Mouse (Mus musculus) heart, embryonic 15.5 days (tissue): ENCODE data around the gene Rangrf. TPM values are rescaled to one million over a fixed set of nuclear protein-coding genes. Genes with fewer than 3 reads are reported as not detected.
"Not testable (repeated sequence)": the region's sequence is repeated elsewhere in the genome, so short reads cannot be mapped to it uniquely, and the experiment has no call there.

ENCODE experiments used
- ATAC-seq: fragments of 200-750 bp; cut with Nextera tagmentation; replicated peaks from 2 replicates; pipeline ENCODE4 v1.8.0; 2017; ENCODE audit warnings: low read depth, moderate TSS enrichment; ENCODE audit not compliant: insufficient number of reproducible peaks, insufficient read depth, low FRiP score
- H3K27ac ChIP-seq: fragments of 300-500 bp; sonication (generic); 2 replicates; pipeline ENCODE4 v1.5.1; 2015; ENCODE audit warnings: mild to moderate bottlenecking, inconsistent platforms
- H3K27me3 ChIP-seq: fragments of 300-500 bp; sonication (generic); 2 replicates; pipeline ENCODE4 v1.6.1; 2015; ENCODE audit warnings: inconsistent platforms
- H3K36me3 ChIP-seq: fragments of 300-500 bp; sonication (generic); 2 replicates; pipeline ENCODE4 v1.6.1; 2015; ENCODE audit warnings: mild to moderate bottlenecking, inconsistent platforms
- H3K4me1 ChIP-seq: fragments of 300-500 bp; sonication (generic); replicated peaks from 2 replicates; pipeline ENCODE4 v1.6.1; 2015; ENCODE audit warnings: inconsistent platforms
- H3K4me2 ChIP-seq: fragments of 300-500 bp; sonication (generic); 2 replicates; pipeline ENCODE4 v1.6.1; 2015; ENCODE audit warnings: inconsistent platforms, mild to moderate bottlenecking, moderate library complexity
- H3K4me3 ChIP-seq: fragments of 300-500 bp; sonication (generic); 2 replicates; pipeline ENCODE4 v1.5.1; 2015; ENCODE audit warnings: mild to moderate bottlenecking, inconsistent platforms
- H3K9ac ChIP-seq: fragments of 300-500 bp; sonication (generic); 2 replicates; pipeline ENCODE4 v1.6.1; 2015; ENCODE audit warnings: mild to moderate bottlenecking, inconsistent platforms
- H3K9me3 ChIP-seq: fragments of 300-500 bp; sonication (generic); replicated peaks from 2 replicates; pipeline ENCODE4 v1.6.1; 2016; ENCODE audit warnings: inconsistent platforms
- WGBS: fragments of 180-500 bp; shearing (Covaris S2); methylation state at CpG from one replicate; pipeline ENCODE4 v1.1.7; 2015; ENCODE audit warnings: mixed read lengths; 5-methylcytosine and 5-hydroxymethylcytosine counted together
- polyA plus RNA-seq: library from polyadenylated mRNA; unstranded; fragments of >200 nt; fragmentation: Nextera tagmentation; extraction: Ambion mirVana; gene quantifications from 2 replicates; pipeline ENCODE4 v1.2.1, GENCODE M21; 2015

Gene Rangrf
- 67.4 and 78.4 TPM in 2 replicates for polyA plus RNA-seq

DNA sequence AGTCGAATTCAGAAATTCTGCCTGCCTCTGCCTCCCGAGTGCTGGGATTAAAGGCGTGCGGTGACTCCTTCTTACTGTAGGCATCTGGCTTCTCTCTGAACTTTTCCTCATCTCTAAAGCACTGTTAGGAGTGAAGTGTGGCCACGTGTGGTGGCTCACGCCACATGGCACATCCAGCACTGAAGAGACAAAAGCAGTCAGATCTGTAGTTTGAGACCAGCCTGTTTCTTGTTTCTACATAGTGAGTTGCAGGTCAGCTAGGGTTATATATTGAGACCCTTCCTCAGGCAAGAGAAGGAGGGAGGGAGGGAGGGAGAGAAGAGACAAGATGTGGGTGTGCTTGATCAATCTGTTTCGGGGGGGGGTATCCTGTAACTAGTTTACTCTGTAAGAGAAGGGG lies at the start of gene Rangrf:
Rangrf (minus strand) TSS at position 101 of the 400 bp plus-strand sequence.
- no peak for ATAC-seq
- Histone ChIP-seq H3K4me1 (peaks cover 31% of the 10 kb centered on the region), H3K36me3 (no peaks in the 10 kb centered on the region), H3K9ac (peak within 1 kb of the TSS; percentile 56; the same call in 1 of the 2 replicates), H3K27ac (no peak within 1 kb of the TSS), H3K4me3 (peak within 1 kb of the TSS; percentile 57), H3K4me2 (peak within 1 kb of the TSS; percentile 79), H3K9me3 (no peaks in the 10 kb centered on the region), H3K27me3 (no peaks in the 10 kb centered on the region; the same call in 1 of the 2 replicates)
- 71% methylated on average over 7 of the region's 7 CpGs for WGBS

DNA sequence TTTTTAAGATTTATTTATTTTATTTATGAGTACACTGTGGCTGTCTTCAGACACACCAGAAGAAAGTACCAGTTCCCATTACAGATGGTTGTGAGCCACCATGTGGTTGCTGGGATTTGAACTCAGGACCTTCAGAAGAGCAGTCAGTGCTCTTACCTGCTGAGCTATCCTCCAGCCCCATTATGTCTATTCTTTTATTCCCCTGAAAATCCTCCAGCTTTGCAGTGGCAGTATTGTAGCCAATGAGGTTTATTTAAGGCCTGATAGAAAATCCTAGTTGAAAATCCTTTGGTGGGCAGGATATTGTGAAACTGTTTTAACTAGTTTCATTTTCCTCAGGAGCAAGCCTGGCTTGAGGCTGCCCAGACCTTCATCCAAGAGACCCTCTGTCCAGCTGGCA lies 45.7 kb upstream of the Rangrf start:
- Histone ChIP-seq H3K4me1 (peaks cover 9% of the 10 kb centered on the region), H3K36me3 (peaks cover 46% of the 10 kb centered on the region), H3K9me3 (no peaks in the 10 kb centered on the region), H3K27me3 (no peaks in the 10 kb centered on the region), H3K27ac (no peak overlapping the region), H3K4me2 (no peak overlapping the region), H3K9ac (no peak overlapping the region), H3K4me3 (no peak overlapping the region)
- no peak for ATAC-seq

DNA sequence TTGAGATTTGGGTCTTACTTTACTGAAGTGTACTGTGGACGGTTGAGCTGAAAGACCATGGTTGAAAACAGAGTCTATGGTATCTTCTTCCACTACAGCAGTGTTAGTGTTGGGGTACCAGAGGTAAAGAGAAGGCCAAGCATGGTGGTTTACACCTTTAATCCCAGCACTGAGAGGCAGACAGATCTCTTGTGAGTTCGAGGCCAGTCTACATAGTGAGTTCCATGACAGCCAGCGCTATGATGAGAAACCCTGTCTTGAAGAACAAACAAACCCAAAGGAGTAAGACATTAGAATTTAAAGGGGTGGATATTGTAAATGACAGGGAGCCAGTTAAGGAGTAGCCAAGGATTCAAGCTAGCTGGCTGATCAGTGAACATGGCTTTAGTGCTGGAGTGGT lies 41.8 kb upstream of the Rangrf start:
- no peaks in the 10 kb centered on the region for H3K9me3 ChIP-seq
- ATAC-seq, result no peak
- WGBS, result 63% methylated on average over 3 of the region's 3 CpGs

DNA sequence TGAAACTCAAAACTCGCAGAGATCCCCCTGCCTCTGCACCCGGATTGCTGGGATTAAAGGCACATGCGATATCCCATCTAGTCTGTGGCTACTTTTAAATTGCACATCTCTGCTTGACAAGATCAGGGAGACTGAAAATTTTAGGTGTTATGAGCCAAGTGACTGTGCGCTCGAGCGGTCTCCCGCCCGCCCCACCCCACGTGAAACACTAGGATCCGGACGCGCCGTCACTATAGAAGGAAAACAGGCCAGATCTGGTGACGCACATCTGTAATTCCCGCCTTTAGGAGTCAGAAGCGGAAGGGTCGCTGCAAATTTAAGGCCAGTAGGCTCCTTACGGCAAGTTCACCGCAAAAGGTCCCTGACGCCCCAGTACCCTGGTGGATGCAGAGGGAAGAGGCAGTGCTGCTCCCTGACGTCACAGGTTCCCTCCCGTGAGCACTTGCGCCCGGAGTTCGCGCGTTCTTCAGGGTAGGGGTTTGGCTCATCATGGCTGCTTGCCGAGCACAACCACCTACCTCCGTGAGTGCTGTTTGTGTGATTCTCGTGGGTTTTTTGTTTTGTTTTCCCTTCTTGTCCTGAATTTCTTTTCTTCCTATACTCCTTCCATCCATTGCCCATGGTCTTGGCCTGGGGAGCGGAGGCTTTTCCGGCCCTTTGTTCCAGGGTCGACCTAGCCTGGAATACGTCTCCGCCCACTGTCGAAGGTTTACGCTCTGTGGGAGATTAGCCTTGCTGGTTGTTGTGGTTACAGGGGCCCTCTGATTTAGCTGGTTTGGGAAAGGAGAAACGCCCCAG lies 40.9 kb upstream of the Rangrf start, which contains the start of gene Ctc1:
Ctc1 (plus strand) TSS at position 268 of the 798 bp plus-strand sequence.
- Histone ChIP-seq H3K27me3 (no peaks in the 10 kb centered on the region), H3K4me2 (peak within 1 kb of the TSS; percentile 67), H3K9me3 (no peaks in the 10 kb centered on the region), H3K4me3 (peak within 1 kb of the TSS; percentile 63), H3K4me1 (peaks cover 22% of the 10 kb centered on the region), H3K9ac (peak within 1 kb of the TSS; percentile 65), H3K27ac (peak within 1 kb of the TSS; percentile 94), H3K36me3 (peaks cover 2% of the 10 kb centered on the region; the same call in 1 of the 2 replicates)
- WGBS, result 2% methylated on average over 38 of the region's 38 CpGs
- peak; percentile 92 for ATAC-seq

More for the DNA sequence above, 41.8 kb upstream of the Rangrf start:
- peak overlapping the region; percentile 65 for H3K9ac ChIP-seq
- H3K27me3 ChIP-seq, result no peaks in the 10 kb centered on the region
- H3K4me1 ChIP-seq, result peaks cover 15% of the 10 kb centered on the region
- H3K36me3 ChIP-seq, result peaks cover 6% of the 10 kb centered on the region
- H3K27ac ChIP-seq, result peak overlapping the region; percentile 94; the same call in 1 of the 2 replicates
- H3K4me3 ChIP-seq, result peak overlapping the region; percentile 63
- peak overlapping the region; percentile 67 for H3K4me2 ChIP-seq

DNA sequence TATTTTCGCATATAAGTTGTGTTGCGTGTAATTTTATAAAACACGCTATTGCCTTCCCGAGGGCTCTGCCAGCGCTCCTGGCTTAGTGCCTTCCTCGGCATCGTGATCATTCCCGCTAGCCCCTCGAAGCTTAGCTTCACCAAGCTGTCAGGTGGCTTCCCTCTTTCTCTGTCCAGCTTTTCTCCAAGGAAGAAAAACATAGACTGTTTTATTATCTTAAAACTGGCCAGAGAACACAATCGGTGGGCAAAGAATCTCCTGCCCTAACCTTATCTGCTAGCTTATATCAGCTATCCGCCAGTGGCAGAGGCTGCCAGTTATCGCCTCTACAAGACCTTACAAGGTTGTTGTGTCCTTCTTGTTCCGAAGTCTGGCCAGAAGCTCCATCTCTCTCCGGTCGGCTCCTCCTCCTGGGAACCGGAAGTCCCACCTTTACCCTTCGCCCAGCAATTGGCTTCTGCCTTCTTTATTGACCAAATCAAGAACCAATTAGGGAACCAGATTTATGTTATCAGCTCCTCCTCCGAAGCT lies 37.2 kb upstream of the Rangrf start:
- no peaks in the 10 kb centered on the region for H3K9me3 ChIP-seq
- peaks cover 32% of the 10 kb centered on the region for H3K4me1 ChIP-seq
- WGBS, result under 1% methylated on average over 18 of the region's 18 CpGs
- H3K27me3 ChIP-seq, result no peaks in the 10 kb centered on the region
- peak overlapping the region; percentile 91 for H3K27ac ChIP-seq
- peak; percentile 79 for ATAC-seq
- peak overlapping the region; percentile 77 for H3K4me2 ChIP-seq
- H3K9ac ChIP-seq, result peak overlapping the region; percentile 54
- H3K4me3 ChIP-seq, result peak overlapping the region; percentile 53
- H3K36me3 ChIP-seq, result no peaks in the 10 kb centered on the region

DNA sequence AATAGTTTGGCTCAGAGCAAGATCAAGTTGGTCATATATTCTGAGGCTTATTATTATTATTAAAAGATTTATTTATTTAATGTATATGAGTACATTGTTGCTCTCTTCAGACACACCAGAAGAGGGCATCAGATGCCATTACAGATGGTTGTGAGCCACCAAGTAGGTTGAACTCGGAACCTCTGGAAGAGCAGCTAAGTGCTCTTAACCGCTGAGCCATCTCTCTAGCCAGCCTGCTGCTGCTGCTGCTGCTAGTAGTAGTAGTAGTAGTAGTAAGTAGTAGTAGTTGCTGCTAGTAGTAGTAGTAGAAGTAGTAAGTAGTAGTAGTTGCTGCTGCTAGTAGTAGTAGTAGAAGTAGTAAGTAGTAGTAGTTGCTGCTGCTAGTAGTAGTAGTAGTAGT lies 36.5 kb upstream of the Rangrf start:
- H3K9me3 ChIP-seq, H3K9ac ChIP-seq, H3K36me3 ChIP-seq, H3K27me3 ChIP-seq, ATAC-seq: not testable (repeated sequence)
- Histone ChIP-seq H3K4me1 (peaks cover 27% of the 10 kb centered on the region), H3K27ac (peak overlapping the region; percentile 91), H3K4me3 (peak overlapping the region; percentile 53), H3K4me2 (peak overlapping the region; percentile 77)
- 76% methylated on average over 2 of the region's 2 CpGs for WGBS

DNA sequence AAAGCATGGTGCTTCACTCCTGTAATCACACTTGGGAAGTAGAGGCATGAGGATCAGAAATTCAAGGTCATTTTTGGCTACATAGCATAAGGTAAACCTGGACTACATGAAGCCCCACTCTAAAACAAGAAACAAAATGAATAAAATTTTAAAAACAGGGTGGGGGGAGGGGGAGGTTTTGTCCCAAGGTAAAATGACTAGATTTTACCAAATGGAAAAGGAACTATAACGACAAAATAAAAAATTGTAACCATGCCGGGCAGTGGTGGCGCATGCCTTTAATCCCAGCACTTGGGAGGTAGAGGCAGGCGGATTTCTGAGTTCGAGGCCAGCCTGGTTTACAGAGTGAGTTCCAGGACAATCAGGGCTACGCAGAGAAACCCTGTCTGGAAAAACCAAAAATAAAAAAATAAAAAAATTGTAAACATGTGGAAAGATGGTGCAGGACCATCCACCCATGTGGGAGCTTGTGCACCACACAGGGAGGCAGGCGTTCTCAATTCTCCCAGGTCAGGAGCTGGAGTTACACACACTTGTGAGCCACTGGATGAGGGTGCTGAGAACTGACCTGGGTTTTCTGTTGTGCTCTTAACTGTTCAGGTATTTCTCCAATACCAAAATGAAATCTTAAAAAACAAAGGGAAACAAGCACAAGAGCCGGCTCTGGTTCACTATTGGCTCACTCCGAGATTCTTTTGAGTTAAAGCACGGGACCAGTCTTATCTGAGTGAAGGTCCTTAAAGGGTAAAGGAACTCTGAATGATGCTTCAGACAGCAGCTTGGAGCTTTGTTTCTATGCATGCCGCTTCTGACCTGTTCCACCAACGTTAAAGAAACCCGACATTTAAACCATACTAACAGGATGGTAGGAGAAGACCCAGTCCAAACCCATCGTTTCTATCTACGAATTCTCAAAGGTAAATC lies 35.7 kb upstream of the Rangrf start:
- H3K27me3 ChIP-seq, result no peaks in the 10 kb centered on the region
- H3K9me3 ChIP-seq, result no peaks in the 10 kb centered on the region
- WGBS, result 81% methylated on average over 15 of the region's 15 CpGs
- peak overlapping the region; percentile 77 for H3K4me2 ChIP-seq
- ATAC-seq, result no peak
- no peak overlapping the region for H3K9ac ChIP-seq
- no peak overlapping the region for H3K4me3 ChIP-seq
- peak overlapping the region; percentile 91 for H3K27ac ChIP-seq
- H3K36me3 ChIP-seq, result no peaks in the 10 kb centered on the region
- peaks cover 26% of the 10 kb centered on the region for H3K4me1 ChIP-seq

DNA sequence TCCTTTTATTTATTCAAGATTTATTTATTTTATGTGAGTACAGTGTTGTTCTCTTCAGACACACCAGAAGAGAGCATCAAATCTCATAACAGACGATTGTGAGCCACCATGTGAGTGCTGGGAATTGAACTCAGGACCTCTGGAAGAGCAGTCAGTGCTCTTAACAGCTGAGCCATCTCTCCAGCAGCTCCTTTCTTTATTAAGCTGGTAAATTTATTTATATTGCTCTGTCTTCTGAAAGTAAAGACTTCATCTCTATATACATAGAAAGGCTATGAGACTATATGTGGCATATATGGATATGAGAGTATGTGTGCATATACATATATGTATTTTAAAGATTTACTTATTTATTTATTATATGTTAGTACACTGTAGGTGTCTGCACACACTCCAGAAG lies 34.5 kb upstream of the Rangrf start:
- Histone ChIP-seq H3K27me3 (no peaks in the 10 kb centered on the region), H3K4me3 (no peak overlapping the region), H3K27ac (no peak overlapping the region), H3K4me1 (peaks cover 24% of the 10 kb centered on the region), H3K9ac (no peak overlapping the region), H3K4me2 (no peak overlapping the region), H3K9me3 (no peaks in the 10 kb centered on the region), H3K36me3 (no peaks in the 10 kb centered on the region)
- ATAC-seq, result no peak
- 96% methylated on average over 1 of the region's 1 CpGs for WGBS

DNA sequence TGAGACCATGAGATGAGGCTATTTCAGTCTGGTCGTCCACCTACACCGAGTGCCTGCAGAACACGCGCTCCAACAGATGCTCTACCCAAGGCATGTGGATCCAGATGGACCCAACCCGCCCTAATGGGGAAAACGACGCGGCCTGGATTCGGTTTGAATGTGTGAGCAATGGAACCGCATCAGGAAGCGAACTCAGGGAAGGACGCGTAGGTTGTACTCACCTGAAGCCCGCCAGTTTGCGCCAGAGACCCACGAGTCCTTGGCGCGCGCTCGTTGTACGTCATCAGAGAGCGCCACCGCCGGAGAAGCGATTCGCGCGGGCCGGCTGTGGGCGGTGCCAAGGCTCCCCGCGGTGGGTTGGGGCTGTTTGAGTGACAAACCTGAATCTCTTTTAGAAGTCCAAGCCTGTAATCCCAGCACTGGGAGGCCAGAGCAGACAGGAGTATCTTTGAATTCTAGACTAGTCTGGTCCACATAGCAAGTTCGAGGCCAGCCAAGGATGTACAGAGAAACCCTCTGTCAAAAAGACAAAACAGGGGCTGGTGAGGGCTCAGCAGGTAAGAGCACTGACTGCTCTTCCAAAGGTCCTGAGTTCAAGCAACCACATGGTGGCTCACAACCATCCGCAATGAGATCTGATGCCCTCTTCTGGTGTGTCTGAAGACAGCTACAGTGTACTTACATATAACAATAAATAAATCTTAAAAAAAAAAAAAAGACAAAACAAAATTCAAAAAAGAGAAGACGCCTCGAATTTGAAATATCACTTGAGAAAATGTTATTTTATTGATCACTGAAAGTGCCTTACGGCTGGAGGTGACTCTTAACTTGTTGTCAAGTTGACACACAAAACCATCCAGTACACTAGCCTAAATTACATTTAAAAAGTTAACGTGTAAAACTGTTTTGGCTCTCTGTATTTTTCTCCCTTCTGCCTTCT lies 33.5 kb upstream of the Rangrf start, which contains the start of gene Pfas:
Pfas (minus strand) TSS at position 279 of the 940 bp plus-strand sequence.
- Histone ChIP-seq H3K27me3 (no peaks in the 10 kb centered on the region), H3K9ac (peak within 1 kb of the TSS; percentile 65), H3K4me3 (peak within 1 kb of the TSS; percentile 74), H3K27ac (peak within 1 kb of the TSS; percentile 64), H3K4me2 (peak within 1 kb of the TSS; percentile 67), H3K9me3 (no peaks in the 10 kb centered on the region), H3K4me1 (peaks cover 24% of the 10 kb centered on the region), H3K36me3 (0 out of 2 replicates have a peak, but pooled peaks cover 2% of the 10 kb centered on the region)
- 8% methylated on average over 38 of the region's 38 CpGs for WGBS
- peak; percentile 68 for ATAC-seq

DNA sequence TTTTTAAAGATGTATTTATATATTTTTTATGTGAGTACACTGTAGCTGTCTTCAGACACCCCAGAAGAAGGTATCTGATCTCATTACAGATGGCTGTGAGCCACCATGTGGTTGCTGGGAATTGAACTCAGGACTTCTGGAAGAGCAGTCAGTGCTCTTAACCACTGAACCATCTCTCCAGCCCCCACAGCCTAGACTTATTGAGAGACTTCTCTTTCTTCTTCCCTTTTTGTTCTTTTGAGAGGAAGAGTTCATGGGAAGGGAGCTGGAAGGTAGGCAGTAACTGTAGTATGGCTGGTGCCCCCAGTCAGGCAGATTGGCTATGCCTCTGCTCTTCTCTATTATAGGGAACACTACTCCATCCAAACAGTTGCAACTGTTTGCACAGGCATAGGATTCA lies 31.6 kb upstream of the Rangrf start:
- H3K4me2 ChIP-seq, ATAC-seq, H3K9me3 ChIP-seq, H3K27ac ChIP-seq, H3K27me3 ChIP-seq, H3K4me3 ChIP-seq, H3K9ac ChIP-seq: not testable (repeated sequence)
- H3K4me1 ChIP-seq, result peaks cover 20% of the 10 kb centered on the region
- H3K36me3 ChIP-seq, result peaks cover 18% of the 10 kb centered on the region
